Mouse (Mus musculus): ENCODE measurements at regions not wholly inside any gene's neighbourhood (a gene's known extent, or its start where the extent isn't known, plus 50 kb on each side); places are given as distances from the start of the nearest gene placed in this dataset.

- TF ChIP-seq EP300 (IDR thresholded peaks at IDR 0.05; ENCODE audit: low read depth) (no peak), CTCF (IDR thresholded peaks at IDR 0.05; ENCODE audit: low read depth) (no peak)
These were observed 539.5 kb upstream of the Atp2b1 start for GRCm38 (mm10) chr10:98374684-98375083.

Data from liver, postnatal 0 days (tissue).